Mouse (Mus musculus): ENCODE data around the gene Foxm1. TPM values are rescaled to one million over a fixed set of nuclear protein-coding genes. Genes with fewer than 3 reads are reported as not detected.

The Foxm1 gene
- polyA plus RNA-seq, 1 experiment from 2014 or later: 7.2 TPM

- Histone ChIP-seq H3K36me3 (ENCODE audit: control insufficient read depth, insufficient read depth, low read length) (no peaks in the 10 kb centered on the region), H3K27me3 (replicated peaks; ENCODE audit: control insufficient read depth, insufficient read depth, low read length) (no peaks in the 10 kb centered on the region), H3K4me3 (ENCODE audit: low read length) (no peak overlapping the region), H3K4me2 (ENCODE audit: low read length) (no peak overlapping the region), H3K9me3 (ENCODE audit: control insufficient read depth, low read length) (no peaks in the 10 kb centered on the region), H3K4me1 (ENCODE audit: control insufficient read depth, insufficient read depth, low read depth, low read length) (no peaks in the 10 kb centered on the region), H3K9ac (ENCODE audit: low read depth, low read length) (no peak overlapping the region), H3K27ac (ENCODE audit: low read depth, low read length) (no peak overlapping the region)
- 74% methylated on average over 1 of the region's 1 CpGs for WGBS
- ATAC-seq: no peak
Measured at GRCm38 (mm10) chr6:128385026-128385425, 22.3 kb downstream of the Foxm1 start.

GRCm38 (mm10) chr6:128389185-128389584 is 26.4 kb downstream of the Foxm1 start:
- 83% methylated on average over 1 of the region's 1 CpGs for WGBS
- Histone ChIP-seq H3K9ac (ENCODE audit: low read depth, low read length) (no peak overlapping the region), H3K27me3 (replicated peaks; ENCODE audit: control insufficient read depth, insufficient read depth, low read length) (no peaks in the 10 kb centered on the region), H3K4me1 (ENCODE audit: control insufficient read depth, insufficient read depth, low read depth, low read length) (no peaks in the 10 kb centered on the region), H3K9me3 (ENCODE audit: control insufficient read depth, low read length) (no peaks in the 10 kb centered on the region), H3K4me2 (ENCODE audit: low read length) (no peak overlapping the region), H3K4me3 (ENCODE audit: low read length) (no peak overlapping the region), H3K27ac (ENCODE audit: low read depth, low read length) (no peak overlapping the region), H3K36me3 (ENCODE audit: control insufficient read depth, insufficient read depth, low read length) (no peaks in the 10 kb centered on the region)
- ATAC-seq: no peak

DNA sequence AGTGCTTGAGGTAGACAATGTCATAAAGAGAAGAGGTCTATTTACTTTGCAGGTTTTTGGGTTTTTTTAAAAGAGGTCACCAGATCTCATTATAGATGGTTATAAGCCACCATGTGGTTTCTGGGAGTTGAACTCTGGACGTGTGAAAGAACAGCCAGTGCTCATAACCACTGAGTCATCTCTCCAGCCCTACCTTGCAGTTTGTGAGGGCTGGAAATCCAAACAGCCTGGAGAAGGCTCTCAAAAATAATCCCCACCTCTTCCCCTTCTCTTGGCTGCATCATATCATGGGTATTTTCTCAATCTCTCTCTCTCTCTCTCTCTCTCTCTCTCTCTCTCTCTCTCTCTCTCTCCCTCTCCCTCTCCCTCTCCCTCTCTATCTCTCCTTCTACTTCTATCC is 27.9 kb downstream of the Foxm1 start:
- H3K27me3 ChIP-seq (replicated peaks; ENCODE audit: control insufficient read depth, insufficient read depth, low read length): no peaks in the 10 kb centered on the region
- no peak for ATAC-seq
- no peaks in the 10 kb centered on the region for H3K36me3 ChIP-seq (ENCODE audit: control insufficient read depth, insufficient read depth, low read length)
- no peak overlapping the region for H3K27ac ChIP-seq (ENCODE audit: low read depth, low read length)
- H3K4me1 ChIP-seq (ENCODE audit: control insufficient read depth, insufficient read depth, low read depth, low read length): no peaks in the 10 kb centered on the region
- WGBS: 60% methylated on average over 1 of the region's 1 CpGs
- H3K4me3 ChIP-seq (ENCODE audit: low read length): no peak overlapping the region
- H3K4me2 ChIP-seq (ENCODE audit: low read length): no peak overlapping the region
- no peaks in the 10 kb centered on the region for H3K9me3 ChIP-seq (ENCODE audit: control insufficient read depth, low read length)
- no peak overlapping the region for H3K9ac ChIP-seq (ENCODE audit: low read depth, low read length)

DNA sequence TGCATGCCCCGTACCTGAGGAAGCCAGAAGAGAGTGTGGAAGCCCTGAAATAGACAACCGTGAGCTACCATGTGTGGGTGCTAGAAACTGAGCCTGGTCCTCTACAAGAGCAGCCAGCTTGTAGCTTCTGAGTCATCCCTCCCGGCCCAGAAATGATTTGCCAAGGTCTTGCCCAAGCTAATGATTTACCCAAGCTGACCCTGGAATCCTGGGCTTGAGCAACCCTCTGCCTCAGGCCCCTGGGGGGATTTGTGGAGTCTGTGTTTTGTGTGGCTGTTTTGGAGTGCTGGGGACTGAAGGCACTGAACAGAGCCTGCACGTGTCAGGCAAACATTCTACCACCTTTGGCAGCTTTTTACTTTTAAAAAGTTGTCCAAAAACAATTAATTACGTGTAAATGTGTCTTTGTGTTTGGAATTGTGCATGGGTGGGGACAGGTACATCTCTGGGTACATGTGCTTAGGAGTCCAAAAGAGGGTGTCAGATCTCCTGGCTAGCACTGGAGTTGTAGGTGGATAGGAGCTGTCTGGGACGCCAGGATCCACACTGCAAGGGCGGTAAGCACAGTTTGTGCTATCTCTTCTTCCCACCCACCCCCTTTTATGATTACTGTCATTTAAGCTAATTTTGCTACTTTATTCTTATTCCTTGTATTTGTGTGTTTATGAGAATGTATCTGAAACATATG is 35.0 kb downstream of the Foxm1 start:
- no peaks in the 10 kb centered on the region for H3K9me3 ChIP-seq (ENCODE audit: control insufficient read depth, low read length)
- no peaks in the 10 kb centered on the region for H3K36me3 ChIP-seq (ENCODE audit: control insufficient read depth, insufficient read depth, low read length)
- H3K4me1 ChIP-seq (ENCODE audit: control insufficient read depth, insufficient read depth, low read depth, low read length): peaks cover 12% of the 10 kb centered on the region
- WGBS: 80% methylated on average over 7 of the region's 7 CpGs
- no peak for ATAC-seq
- no peak overlapping the region for H3K9ac ChIP-seq (ENCODE audit: low read depth, low read length)
- no peak overlapping the region for H3K4me2 ChIP-seq (ENCODE audit: low read length)
- H3K27me3 ChIP-seq (replicated peaks; ENCODE audit: control insufficient read depth, insufficient read depth, low read length): no peaks in the 10 kb centered on the region
- H3K4me3 ChIP-seq (ENCODE audit: low read length): no peak overlapping the region
- H3K27ac ChIP-seq (ENCODE audit: low read depth, low read length): no peak overlapping the region

GRCm38 (mm10) chr6:128398996-128399395 is 36.2 kb downstream of the Foxm1 start, which contains the start of gene Nrip2:
TSS of gene Nrip2 (plus strand) at chr6:128399296.
- H3K36me3 ChIP-seq (ENCODE audit: control insufficient read depth, insufficient read depth, low read length): no peaks in the 10 kb centered on the region
- peaks cover 12% of the 10 kb centered on the region for H3K4me1 ChIP-seq (ENCODE audit: control insufficient read depth, insufficient read depth, low read depth, low read length)
- no peaks in the 10 kb centered on the region for H3K9me3 ChIP-seq (ENCODE audit: control insufficient read depth, low read length)
- peak within 1 kb of the TSS; percentile 71 for H3K27ac ChIP-seq (ENCODE audit: low read depth, low read length)
- no peaks in the 10 kb centered on the region for H3K27me3 ChIP-seq (replicated peaks; ENCODE audit: control insufficient read depth, insufficient read depth, low read length)
- ATAC-seq: no peak; the same call in 1 of the 2 replicates
- peak within 1 kb of the TSS; percentile 61 for H3K9ac ChIP-seq (ENCODE audit: low read depth, low read length)
- H3K4me3 ChIP-seq (ENCODE audit: low read length): peak within 1 kb of the TSS; percentile 40
- WGBS: 76% methylated on average over 3 of the region's 3 CpGs
- H3K4me2 ChIP-seq (ENCODE audit: low read length): peak within 1 kb of the TSS; percentile 68

- Histone ChIP-seq H3K9me3 (ENCODE audit: control insufficient read depth, low read length) (no peaks in the 10 kb centered on the region), H3K27me3 (replicated peaks; ENCODE audit: control insufficient read depth, insufficient read depth, low read length) (no peaks in the 10 kb centered on the region), H3K4me3 (ENCODE audit: low read length) (peak overlapping the region; percentile 40), H3K4me1 (ENCODE audit: control insufficient read depth, insufficient read depth, low read depth, low read length) (peaks cover 12% of the 10 kb centered on the region), H3K9ac (ENCODE audit: low read depth, low read length) (peak overlapping the region; percentile 61), H3K36me3 (ENCODE audit: control insufficient read depth, insufficient read depth, low read length) (no peaks in the 10 kb centered on the region), H3K4me2 (ENCODE audit: low read length) (peak overlapping the region; percentile 68), H3K27ac (ENCODE audit: low read depth, low read length) (peak overlapping the region; percentile 71)
- 12% methylated on average over 13 of the region's 21 CpGs for WGBS
- ATAC-seq: peak; percentile 88
Measured at GRCm38 (mm10) chr6:128399421-128400185, 36.8 kb downstream of the Foxm1 start.

DNA sequence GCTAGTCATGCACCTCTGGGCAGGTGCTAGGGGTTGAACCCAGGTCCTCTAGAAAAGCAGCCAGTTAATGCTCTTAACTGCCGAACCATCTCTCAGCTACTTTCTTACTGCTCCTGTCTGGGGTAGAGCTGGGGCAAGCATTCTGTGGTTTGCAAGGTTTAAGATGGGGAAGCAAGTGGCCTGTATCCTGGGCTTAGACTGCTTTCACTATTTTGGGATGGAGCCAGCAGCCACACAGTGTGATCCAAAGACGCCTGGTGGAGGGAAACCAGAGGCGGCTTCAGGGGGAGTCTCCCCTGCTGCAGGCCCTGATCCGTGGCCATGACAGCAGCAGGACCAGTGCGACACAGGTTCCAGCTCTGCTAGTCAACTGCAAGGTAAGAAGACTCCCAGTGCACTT is 41.9 kb downstream of the Foxm1 start:
- H3K27me3 ChIP-seq (replicated peaks; ENCODE audit: control insufficient read depth, insufficient read depth, low read length): no peaks in the 10 kb centered on the region
- ATAC-seq: no peak
- no peak overlapping the region for H3K9ac ChIP-seq (ENCODE audit: low read depth, low read length)
- peaks cover 12% of the 10 kb centered on the region for H3K4me1 ChIP-seq (ENCODE audit: control insufficient read depth, insufficient read depth, low read depth, low read length)
- 53% methylated on average over 5 of the region's 5 CpGs for WGBS
- no peak overlapping the region for H3K4me2 ChIP-seq (ENCODE audit: low read length)
- peaks cover 16% of the 10 kb centered on the region for H3K36me3 ChIP-seq (ENCODE audit: control insufficient read depth, insufficient read depth, low read length)
- H3K9me3 ChIP-seq (ENCODE audit: control insufficient read depth, low read length): no peaks in the 10 kb centered on the region
- H3K27ac ChIP-seq (ENCODE audit: low read depth, low read length): no peak overlapping the region
- H3K4me3 ChIP-seq (ENCODE audit: low read length): no peak overlapping the region

GRCm38 (mm10) chr6:128408544-128409125 is 45.9 kb downstream of the Foxm1 start:
- Histone ChIP-seq H3K4me2 (ENCODE audit: low read length) (no peak overlapping the region), H3K4me1 (ENCODE audit: control insufficient read depth, insufficient read depth, low read depth, low read length) (no peaks in the 10 kb centered on the region), H3K27me3 (replicated peaks; ENCODE audit: control insufficient read depth, insufficient read depth, low read length) (no peaks in the 10 kb centered on the region), H3K36me3 (ENCODE audit: control insufficient read depth, insufficient read depth, low read length) (peaks cover 34% of the 10 kb centered on the region), H3K9ac (ENCODE audit: low read depth, low read length) (no peak overlapping the region), H3K27ac (ENCODE audit: low read depth, low read length) (no peak overlapping the region), H3K9me3 (ENCODE audit: control insufficient read depth, low read length) (no peaks in the 10 kb centered on the region), H3K4me3 (ENCODE audit: low read length) (no peak overlapping the region)
- 83% methylated on average over 7 of the region's 7 CpGs for WGBS
- ATAC-seq: no peak

DNA sequence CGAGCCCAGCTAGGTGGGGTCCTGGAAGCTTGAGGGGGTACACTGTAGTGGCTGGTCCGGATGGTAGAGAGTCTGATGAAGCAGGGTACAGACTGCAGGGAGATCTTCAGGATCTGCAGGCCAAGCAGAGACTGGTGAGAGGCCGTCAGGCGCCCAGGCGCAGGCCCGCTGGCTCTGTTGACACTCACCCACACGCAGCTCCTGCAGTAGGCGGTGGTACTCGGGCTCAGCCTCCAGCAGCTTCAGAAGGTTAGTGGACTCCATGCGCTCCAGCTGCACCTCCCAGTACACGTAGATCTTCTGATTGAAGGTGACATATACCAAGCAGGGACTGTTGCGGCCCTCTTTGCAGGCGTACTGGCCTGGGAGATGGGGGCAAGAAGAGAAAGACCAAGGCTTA is 47.5 kb downstream of the Foxm1 start:
- Histone ChIP-seq H3K27ac (ENCODE audit: low read depth, low read length) (no peak overlapping the region), H3K36me3 (ENCODE audit: control insufficient read depth, insufficient read depth, low read length) (peaks cover 34% of the 10 kb centered on the region), H3K4me1 (ENCODE audit: control insufficient read depth, insufficient read depth, low read depth, low read length) (no peaks in the 10 kb centered on the region), H3K27me3 (replicated peaks; ENCODE audit: control insufficient read depth, insufficient read depth, low read length) (no peaks in the 10 kb centered on the region), H3K4me2 (ENCODE audit: low read length) (no peak overlapping the region), H3K9ac (ENCODE audit: low read depth, low read length) (no peak overlapping the region), H3K9me3 (ENCODE audit: control insufficient read depth, low read length) (no peaks in the 10 kb centered on the region), H3K4me3 (ENCODE audit: low read length) (no peak overlapping the region)
- ATAC-seq: no peak
- 96% methylated on average over 13 of the region's 13 CpGs for WGBS

Data from hindbrain, embryonic 16.5 days (tissue).